13 mouse cellular contexts compared by ENCODE assay signal in genomic region chr15:30762211-30762610, GRCm38 (mm10).
"Had no signal": no experiment of that assay in that cellular context is flagged by ENCODE, and none has a peak within 500 bp of the region (broad histone marks: within the 10 kb centered on the region; RNA-seq: fewer than 3 reads in every experiment).

No protein-coding gene starts in this region.

- H3K9me3 ChIP-seq: limb, embryonic 15.5 days; liver, embryonic 12.5 days; midbrain, embryonic 12.5 days had no signal

- H3K36me3 ChIP-seq: limb, embryonic 15.5 days; liver, embryonic 12.5 days; midbrain, embryonic 12.5 days had no signal

- H3K27me3 ChIP-seq: limb, embryonic 15.5 days; liver, embryonic 12.5 days; midbrain, embryonic 12.5 days had no signal

- H3K4me3 ChIP-seq: layer of hippocampus, adult 2 months; limb, embryonic 15.5 days; liver, embryonic 12.5 days; midbrain, embryonic 12.5 days had no signal

- H3K27ac ChIP-seq: layer of hippocampus, adult 2 months; limb, embryonic 15.5 days; liver, embryonic 12.5 days had no signal

- H3K4me1 ChIP-seq: liver, embryonic 12.5 days; midbrain, embryonic 12.5 days had no signal

- ATAC-seq: liver, embryonic 12.5 days had no signal

- DNase-seq: kidney, adult 11 months; kidney, postnatal 10 days; kidney, postnatal 4 days; left cerebral cortex, postnatal 4 days; lung, embryonic 14.5 days; lung, postnatal 10 days; lung, postnatal 4 days; right cerebral cortex, postnatal 14 days; thymus, postnatal 36 days had no signal

- H3K4me2 ChIP-seq: limb, embryonic 15.5 days; liver, embryonic 12.5 days; lung, embryonic 14.5 days; midbrain, embryonic 12.5 days had no signal

- H3K9ac ChIP-seq: limb, embryonic 15.5 days; liver, embryonic 12.5 days; lung, embryonic 14.5 days; midbrain, embryonic 12.5 days had no signal
